Mouse (Mus musculus) cerebellum, adult 11-12 months (tissue): ENCODE results near the gene Nlrp4f.

ENCODE experiments used
- DNase-seq: peaks from one replicate; pipeline ENCODE4 v3.0.0; 2022

Gene Nlrp4f

DNA sequence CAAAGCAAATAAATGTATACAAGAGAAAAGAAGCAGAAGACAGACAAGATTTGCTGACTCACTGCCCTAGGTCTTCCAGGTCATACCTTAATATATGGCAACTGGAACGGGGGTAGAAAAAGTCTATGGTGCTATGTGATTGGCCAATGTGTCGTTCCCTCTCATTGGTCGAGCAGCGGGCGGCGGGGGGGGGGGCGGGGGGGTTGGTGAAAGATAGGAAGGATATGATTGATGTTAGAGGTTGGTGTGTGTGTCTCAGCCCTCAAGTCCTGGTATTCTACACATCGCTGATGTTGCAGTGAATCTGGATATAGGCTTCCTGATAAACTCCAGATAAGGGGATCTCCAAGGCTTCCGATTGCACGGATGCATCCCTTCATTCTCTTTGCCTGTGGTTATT, at the start of gene Nlrp4f:
TSS of gene Nlrp4f (minus strand) at position 101 of the 400 bp plus-strand sequence.
- DNase-seq: no peak

DNA sequence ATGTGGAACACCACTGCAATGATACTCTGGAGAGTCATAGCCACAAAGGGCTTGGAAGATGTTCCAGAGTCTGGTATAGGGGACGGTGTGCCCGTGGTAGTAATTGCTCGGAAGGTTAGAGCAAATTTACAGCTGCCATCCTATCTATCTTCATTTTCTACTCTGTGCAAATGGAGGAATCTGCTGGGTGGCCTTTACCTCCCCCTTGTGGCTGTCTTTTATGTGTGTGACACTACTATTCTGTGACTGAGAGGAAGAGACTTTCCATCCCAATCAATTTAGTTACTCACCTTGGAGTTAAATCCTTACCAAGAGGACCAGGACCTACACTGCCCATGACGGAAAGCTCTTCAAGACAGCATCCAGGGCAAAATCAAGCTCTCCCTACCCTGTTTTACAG, 37.5 kb upstream of the Nlrp4f start:
- no peak for DNase-seq

DNA sequence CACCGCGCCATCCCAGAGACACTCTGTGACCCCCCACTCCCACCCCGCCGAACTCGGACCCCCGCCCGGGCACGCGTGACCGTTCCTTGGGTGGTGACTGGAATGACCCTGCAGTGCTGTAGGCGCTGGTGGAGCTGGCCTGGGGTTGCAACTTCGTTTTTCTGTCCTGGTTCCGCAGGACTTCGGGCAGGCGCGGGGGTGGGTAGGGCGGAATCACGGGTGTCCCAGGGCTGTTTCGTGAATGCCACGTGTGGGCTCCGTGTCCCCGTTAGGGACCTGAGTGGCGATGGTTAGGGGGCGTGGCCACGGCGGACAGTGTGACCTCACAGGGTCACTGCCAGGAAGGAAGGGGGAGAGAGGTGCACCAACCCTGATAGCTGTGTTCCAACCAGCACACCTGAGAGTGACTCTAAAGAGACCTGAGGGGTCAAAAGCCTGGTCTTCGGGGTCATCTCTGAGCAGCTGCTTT, 36.6 kb upstream of the Nlrp4f start:
- peak; percentile 66 for DNase-seq

DNA sequence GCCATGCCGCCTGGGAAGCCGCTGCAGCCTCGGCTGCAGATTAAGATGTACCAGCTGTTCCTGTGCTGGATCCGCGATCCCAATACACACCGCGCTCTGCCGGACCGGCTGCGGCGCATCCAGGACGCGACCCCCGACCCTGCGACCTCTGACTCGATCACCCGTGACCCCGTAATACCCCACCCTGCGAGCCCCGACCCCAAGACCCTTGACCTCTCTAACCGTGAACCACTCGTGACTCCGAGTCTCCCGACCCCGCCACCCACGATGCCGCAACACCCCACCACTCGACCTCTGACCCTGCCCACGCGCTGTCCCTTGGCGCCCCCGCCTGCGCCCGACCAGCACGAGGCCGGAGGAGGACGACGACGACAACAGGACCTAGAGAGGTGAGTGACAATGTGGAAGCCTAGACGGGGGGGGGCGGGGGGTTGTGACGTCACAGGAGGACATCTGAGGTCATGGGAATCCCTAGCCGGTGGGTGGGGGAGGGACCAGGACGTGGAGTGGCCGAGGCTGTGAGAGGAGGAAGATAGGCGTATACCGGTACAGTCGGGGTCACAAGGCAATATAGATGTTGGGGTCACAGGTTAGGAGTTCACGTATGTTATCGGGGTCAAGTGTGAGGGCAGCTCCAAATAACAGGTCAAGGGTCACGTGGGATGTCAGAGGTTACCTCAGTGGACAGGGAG, 36.0 kb upstream of the Nlrp4f start:
- DNase-seq: peak; percentile 78

DNA sequence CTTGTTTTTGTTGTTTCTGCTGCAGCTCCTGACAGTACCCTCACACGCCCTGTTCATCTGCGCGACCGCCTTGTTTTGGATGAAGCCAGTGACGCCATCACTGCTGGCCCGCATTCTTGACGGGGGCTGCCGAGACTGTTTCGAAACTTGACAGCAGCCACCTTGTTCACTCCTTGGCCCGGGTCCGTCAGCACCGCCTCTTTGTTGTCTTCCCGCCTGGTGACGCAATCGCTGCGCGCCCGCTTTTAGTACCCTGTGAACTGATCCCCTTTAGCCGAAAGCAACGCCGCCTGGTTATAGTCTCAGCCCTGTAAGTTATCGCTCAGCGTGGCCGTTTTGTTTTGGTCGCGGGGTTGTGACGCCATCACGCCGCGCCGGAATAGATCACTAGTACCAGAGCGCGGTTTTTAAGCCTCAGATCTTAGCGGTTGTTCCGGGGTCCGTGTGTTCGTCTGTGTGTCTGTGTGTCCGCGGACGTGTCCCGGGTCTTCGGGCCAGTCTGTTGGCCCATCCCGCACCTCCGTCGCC, 35.4 kb upstream of the Nlrp4f start:
- peak; percentile 94 for DNase-seq

DNA sequence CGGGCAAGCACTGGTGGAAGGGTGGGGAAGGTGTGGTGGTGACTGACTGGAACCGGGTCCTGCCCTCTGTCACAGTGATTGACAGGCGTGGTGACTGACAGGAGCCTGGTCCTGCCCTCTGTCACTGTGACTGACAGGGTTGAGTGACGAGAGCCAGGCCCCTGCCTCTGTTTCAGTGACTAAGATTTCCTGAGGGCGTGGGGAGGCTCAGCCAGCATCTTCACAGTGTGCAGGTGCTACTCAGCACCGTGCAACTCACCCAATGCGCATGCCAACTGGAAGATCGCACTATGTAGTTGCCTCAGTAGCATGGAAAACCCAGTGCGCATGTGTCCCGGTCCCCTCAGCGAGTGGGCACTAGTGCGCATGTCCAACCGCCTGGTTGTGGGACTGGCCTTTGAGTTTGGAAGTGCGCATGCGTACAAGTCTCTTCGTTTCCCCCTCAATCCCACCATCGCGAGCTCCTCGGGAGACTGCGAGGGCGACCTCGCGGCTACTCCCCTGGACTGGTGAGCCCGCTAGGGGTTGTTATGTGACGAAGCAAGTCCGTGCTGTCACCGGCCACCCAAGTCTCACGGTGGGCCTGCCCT, 34.8 kb upstream of the Nlrp4f start:
- DNase-seq: peak; percentile 98

DNA sequence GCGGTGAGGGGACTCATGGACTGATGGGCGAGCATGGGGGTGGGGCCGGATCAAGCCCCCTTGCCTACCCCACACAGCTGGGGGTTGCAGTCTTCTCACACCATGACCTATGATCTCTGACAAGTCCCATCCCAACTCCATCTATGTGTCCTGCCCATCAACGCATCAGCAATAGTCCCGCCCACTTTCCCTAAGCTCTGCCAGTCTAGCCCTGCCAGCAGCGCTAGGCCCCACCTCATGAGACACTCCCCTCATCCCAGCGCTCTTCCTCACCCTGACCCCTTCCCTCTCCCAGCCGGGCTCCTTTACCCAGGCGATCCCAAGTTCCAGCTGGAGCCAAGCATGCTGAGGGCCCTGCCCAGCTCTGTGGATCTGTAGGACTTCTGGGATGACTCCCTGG, 31.4 kb upstream of the Nlrp4f start:
- DNase-seq: peak; percentile 9

DNA sequence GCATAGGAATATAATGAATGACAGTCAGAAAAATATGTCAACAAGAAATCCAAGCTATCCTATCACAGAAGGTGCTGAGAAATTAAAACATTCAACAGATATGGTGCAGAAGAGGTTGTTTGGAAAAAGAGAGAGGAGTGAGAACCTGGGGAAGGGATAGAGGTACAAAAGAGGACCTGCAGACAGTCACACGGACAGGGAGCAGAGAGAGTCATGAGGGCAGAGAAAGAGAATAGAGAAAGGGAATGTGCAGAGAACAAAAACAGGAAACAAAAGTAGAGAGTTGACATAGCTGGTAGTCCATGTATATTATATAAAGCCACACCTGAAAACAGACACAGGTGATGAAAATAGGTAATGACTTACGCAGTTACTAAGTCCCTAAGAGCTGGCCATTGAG, 20.9 kb upstream of the Nlrp4f start:
- DNase-seq: no peak

DNA sequence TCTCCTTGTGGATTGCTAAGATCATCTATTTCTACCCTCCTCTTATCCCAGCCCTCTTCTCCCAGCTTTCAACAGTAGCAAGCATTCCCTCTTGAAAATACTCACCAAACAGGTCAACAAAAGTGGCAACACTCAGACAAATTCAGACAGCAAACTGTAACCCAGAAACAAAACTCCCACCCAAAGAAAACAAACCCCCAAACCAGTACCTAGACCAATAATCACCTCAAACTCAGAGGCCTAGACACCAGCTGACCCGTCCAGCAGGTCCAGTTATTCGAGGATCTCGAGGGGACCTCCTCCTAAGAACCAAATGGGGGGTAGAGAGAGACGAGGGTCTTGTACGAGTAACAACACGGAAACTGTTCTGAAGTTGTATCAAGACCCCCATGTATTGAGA, 20.2 kb upstream of the Nlrp4f start:
- DNase-seq: no peak

DNA sequence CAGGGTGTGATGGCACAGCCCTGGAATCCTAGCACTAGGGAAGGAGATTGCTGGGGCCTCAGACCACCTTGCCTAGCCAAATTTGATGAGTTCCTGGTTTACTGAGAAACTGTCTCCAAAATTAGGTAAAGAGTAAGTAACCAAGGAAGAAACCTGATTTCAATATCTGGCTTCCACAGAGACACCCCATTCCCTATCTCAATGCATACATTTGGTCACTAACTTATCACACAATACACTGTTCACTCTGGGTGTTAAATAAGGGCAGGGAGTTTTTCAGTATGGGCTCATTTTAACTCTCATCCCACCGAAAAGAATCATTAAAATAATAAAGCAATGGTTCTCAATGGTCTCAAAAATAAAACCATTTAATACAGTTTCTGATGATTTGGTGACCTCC, 5.1 kb downstream of the Nlrp4f start:
- DNase-seq: no peak

DNA sequence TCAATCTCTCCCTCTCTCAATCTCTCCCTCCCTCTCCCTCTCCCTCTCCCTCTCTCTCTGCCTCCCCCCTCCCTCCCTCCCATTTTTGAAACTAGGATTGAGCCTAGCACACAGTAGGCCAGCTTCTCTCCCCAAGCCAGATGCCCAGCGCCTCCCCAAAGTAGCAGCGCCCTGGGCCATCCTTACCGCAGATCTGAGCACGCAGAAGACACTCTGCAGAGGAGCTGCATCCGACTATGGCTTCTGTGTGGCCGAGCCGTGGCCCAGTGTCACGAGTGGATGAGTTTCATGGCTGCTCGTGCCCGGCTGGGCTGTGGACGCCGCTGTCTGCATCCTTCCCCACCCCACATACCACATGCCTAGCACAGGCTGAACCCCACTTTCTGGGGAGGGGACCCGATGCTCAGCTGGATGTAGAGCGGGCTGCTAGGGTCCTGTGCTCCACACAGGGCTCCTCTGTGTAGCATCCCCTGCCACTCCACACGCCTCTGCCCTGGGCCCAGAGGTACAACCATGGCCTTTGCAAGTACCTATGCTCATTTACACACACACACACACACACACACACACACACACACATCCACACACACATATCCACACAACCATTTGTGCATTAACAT, 29.2 kb downstream of the Nlrp4f start:
- DNase-seq: no peak

DNA sequence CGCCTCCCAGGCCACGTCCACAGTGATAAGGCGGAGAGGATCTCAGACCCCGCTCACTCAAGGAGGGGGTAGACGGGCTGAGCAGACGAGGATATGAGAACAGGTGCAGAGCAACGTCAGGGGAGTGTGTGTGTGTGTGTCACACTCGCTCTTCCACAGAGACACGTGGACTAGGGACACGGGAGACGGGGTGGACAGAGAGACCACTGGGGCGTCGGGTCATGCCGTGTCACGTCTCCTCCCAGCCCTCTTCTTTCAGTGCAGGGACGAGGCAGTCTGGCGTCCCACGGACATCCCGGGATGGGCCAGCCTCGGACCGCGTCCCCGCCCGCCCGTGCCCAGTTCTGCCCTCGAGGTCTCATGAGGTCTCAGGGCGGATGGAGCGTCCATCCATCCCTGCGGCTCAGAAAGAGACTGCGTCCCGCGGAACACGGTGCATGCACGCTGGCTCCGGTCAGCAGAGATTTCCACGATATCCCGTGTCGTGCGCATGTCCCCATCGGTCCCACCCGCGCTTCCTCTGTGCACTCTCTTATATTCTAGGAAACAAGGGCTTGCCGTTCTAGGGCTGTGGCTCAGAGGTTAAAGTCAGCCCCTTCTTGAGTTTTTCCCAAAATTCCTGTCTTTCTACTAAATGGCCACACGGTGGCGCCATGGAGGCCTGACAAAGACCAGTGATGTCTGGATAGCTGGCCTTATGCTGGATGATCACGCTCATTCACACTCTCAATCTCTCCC, 29.9 kb downstream of the Nlrp4f start:
- no peak for DNase-seq

DNA sequence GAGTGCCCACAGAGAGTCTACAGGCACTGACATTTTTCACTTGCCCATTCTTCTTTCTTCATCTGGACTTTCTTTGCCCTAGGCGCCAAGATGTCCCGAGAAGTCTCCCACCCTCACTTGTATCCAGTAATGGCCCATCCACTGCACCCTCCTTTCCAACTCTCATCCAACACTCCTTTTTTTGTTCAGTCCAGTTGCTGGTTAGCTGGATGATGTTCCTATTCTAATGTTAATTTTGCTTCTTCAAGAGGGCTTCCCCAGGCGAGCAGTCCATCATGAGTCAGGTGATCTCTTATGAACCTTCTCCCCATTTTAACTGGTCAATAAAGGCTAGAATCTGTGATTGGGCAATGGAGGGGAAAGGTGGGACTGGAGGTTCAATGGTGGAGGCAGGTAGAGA, 31.7 kb downstream of the Nlrp4f start:
- no peak for DNase-seq

DNA sequence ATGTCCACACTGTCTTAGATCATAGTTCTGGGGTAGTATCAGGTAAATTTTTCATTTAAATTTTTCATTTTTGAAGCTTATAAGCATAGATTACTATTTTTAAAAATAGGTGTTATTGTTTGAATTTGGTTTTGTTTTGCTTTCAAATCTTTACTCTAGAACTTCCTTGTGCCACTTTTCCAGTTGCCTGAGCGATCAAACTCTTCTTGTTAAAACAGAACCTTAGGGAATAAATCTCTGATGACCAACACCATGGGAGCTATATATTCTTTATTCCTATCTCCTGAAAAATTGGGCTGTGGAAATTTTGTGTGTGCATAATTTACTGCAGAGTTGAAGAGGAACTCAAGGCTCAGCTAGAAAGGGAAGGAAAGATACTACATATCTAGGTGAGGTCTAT, 55.8 kb downstream of the Nlrp4f start, which contains the start of gene Olfr466:
TSS of gene Olfr466 (plus strand) at position 301 of the 400 bp plus-strand sequence.
- no peak for DNase-seq

DNA sequence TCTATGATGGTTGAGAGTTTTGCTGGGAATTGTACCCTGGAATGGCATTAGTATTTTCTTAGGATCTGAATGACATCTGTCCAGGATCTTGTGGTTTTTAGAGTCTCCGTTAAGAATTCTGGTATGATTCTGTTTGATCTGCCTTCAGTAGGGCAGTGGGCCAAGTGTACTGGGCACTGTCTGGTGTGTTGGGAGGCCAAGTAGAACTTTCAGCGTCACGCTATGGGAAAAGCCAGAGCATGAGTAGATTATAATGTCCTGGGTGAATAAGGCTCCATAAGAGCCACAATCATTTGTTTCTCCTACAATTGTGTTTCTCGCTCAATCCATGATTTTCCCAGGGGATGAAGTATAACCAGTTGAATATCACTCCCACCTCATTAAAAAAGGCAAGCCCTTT, 68.0 kb downstream of the Nlrp4f start, which contains the start of gene Olfr465-ps1:
TSS of gene Olfr465-ps1 (plus strand) at position 301 of the 400 bp plus-strand sequence.
- no peak for DNase-seq
